In the genomic region with DNA sequence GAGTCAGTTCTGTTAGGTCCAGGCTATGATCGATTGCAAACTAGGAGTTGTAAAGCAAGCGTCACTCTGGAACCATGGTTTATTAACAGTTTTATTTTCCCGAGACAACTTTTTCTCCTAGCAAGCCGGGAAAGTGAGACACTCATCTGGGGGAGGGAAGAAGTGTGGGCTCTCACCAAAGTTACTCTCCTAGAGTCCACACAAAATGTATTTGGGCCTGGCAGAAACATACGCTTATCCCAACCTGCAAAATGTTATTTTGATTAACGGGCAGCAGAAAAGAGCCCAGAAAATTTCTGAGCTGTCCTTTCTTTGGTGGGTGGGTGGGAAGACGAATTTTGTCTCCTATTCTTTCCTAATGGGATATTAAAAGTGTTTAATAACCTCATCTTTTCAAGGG, we compare ENCODE assay signal across 9 mouse cellular contexts.
A peak's percentile ranks its signal among the peaks of the same experiment; 100 is the strongest.
DNase-seq lines count a peak whose midpoint lies in the region; ATAC-seq lines count a peak whose summit lies in the region.
"Had no signal": no experiment of that assay in that cellular context is flagged by ENCODE, and none has a peak within 500 bp of the region (broad histone marks: within the 10 kb centered on the region; RNA-seq: fewer than 3 reads in every experiment).

No protein-coding gene starts in this region.

- peak overlapping the region; percentile 46; the same call in 1 of the 2 replicates for H3K4me3 ChIP-seq in kidney, embryonic 14.5 days (ENCODE audit: low read length)
- H3K4me3 ChIP-seq in embryonic facial prominence, embryonic 11.5 days (ENCODE audit: low read depth, low read length) = no peak overlapping the region
- peak overlapping the region; percentile 44 for H3K4me3 ChIP-seq in hindbrain, embryonic 12.5 days
- H3K4me3 ChIP-seq in midbrain, embryonic 13.5 days (replicated peaks) = peak overlapping the region; percentile 49

- 39% methylated on average over 7 of the region's 7 CpGs for WGBS in kidney, embryonic 14.5 days
- 60% methylated on average over 7 of the region's 7 CpGs for WGBS in embryonic facial prominence, embryonic 11.5 days
- WGBS in hindbrain, embryonic 12.5 days = 69% methylated on average over 7 of the region's 7 CpGs
- WGBS in midbrain, embryonic 13.5 days = 69% methylated on average over 7 of the region's 7 CpGs

- H3K9ac ChIP-seq in kidney, embryonic 14.5 days (ENCODE audit: low read depth, low read length) = no peak overlapping the region
- no peak overlapping the region for H3K9ac ChIP-seq in embryonic facial prominence, embryonic 11.5 days (replicated peaks; ENCODE audit: low read length)
- peak overlapping the region; percentile 68 for H3K9ac ChIP-seq in hindbrain, embryonic 12.5 days
- peak overlapping the region; percentile 76; the same call in 1 of the 2 replicates for H3K9ac ChIP-seq in midbrain, embryonic 13.5 days (replicated peaks)

- no peaks in the 10 kb centered on the region for H3K36me3 ChIP-seq in kidney, embryonic 14.5 days (ENCODE audit: control insufficient read depth, insufficient read depth, low read length)
- no peaks in the 10 kb centered on the region for H3K36me3 ChIP-seq in embryonic facial prominence, embryonic 11.5 days (replicated peaks; ENCODE audit: control insufficient read depth, insufficient read depth, low read depth, low read length)
- H3K36me3 ChIP-seq in hindbrain, embryonic 12.5 days = no peaks in the 10 kb centered on the region
- no peaks in the 10 kb centered on the region for H3K36me3 ChIP-seq in midbrain, embryonic 13.5 days

- H3K9me3 ChIP-seq in kidney, embryonic 14.5 days (ENCODE audit: control insufficient read depth, low read length) = no peaks in the 10 kb centered on the region
- H3K9me3 ChIP-seq in embryonic facial prominence, embryonic 11.5 days (replicated peaks; ENCODE audit: control insufficient read depth, low read length) = no peaks in the 10 kb centered on the region
- H3K9me3 ChIP-seq in hindbrain, embryonic 12.5 days (replicated peaks) = no peaks in the 10 kb centered on the region
- no peaks in the 10 kb centered on the region for H3K9me3 ChIP-seq in midbrain, embryonic 13.5 days

- H3K27ac ChIP-seq in kidney, embryonic 14.5 days (ENCODE audit: low read depth, low read length) = no peak overlapping the region
- no peak overlapping the region for H3K27ac ChIP-seq in embryonic facial prominence, embryonic 11.5 days (replicated peaks; ENCODE audit: low read depth, low read length)
- peak overlapping the region; percentile 85 for H3K27ac ChIP-seq in hindbrain, embryonic 12.5 days
- peak overlapping the region; percentile 82; the same call in 1 of the 2 replicates for H3K27ac ChIP-seq in midbrain, embryonic 13.5 days

- peak overlapping the region; percentile 88 for H3K4me2 ChIP-seq in kidney, embryonic 14.5 days (replicated peaks; ENCODE audit: low read depth, low read length)
- peak overlapping the region; percentile 85 for H3K4me2 ChIP-seq in embryonic facial prominence, embryonic 11.5 days (ENCODE audit: low read depth, low read length)
- H3K4me2 ChIP-seq in hindbrain, embryonic 12.5 days (replicated peaks) = peak overlapping the region; percentile 70
- H3K4me2 ChIP-seq in midbrain, embryonic 13.5 days (replicated peaks) = peak overlapping the region; percentile 65

- peaks cover 11% of the 10 kb centered on the region for H3K27me3 ChIP-seq in kidney, embryonic 14.5 days (ENCODE audit: control insufficient read depth, insufficient read depth, low read length)
- H3K27me3 ChIP-seq in embryonic facial prominence, embryonic 11.5 days (ENCODE audit: control insufficient read depth, insufficient read depth, low read length) = peaks cover 2% of the 10 kb centered on the region; the same call in 1 of the 2 replicates
- no peaks in the 10 kb centered on the region for H3K27me3 ChIP-seq in hindbrain, embryonic 12.5 days
- H3K27me3 ChIP-seq in midbrain, embryonic 13.5 days = no peaks in the 10 kb centered on the region

- ATAC-seq in kidney, embryonic 14.5 days (ENCODE audit: low FRiP score, low TSS enrichment) = no peak
- no peak for ATAC-seq in embryonic facial prominence, embryonic 11.5 days (replicated peaks; ENCODE audit: insufficient number of reproducible peaks, low FRiP score, low TSS enrichment, low read depth)
- no peak for ATAC-seq in hindbrain, embryonic 12.5 days (ENCODE audit: low FRiP score)
- ATAC-seq in midbrain, embryonic 13.5 days = no peak

- intact Hi-C loops in left cerebral cortex, postnatal 10 days (cut with DNase I) = no loop called here

- peaks cover 8% of the 10 kb centered on the region; the same call in 1 of the 2 replicates for H3K4me1 ChIP-seq in kidney, embryonic 14.5 days (ENCODE audit: control insufficient read depth, insufficient read depth, low read length)
- no peaks in the 10 kb centered on the region; the same call in 1 of the 2 replicates for H3K4me1 ChIP-seq in embryonic facial prominence, embryonic 11.5 days (ENCODE audit: control insufficient read depth, insufficient read depth, low read length)
- peaks cover 7% of the 10 kb centered on the region for H3K4me1 ChIP-seq in hindbrain, embryonic 12.5 days
- peaks cover 20% of the 10 kb centered on the region for H3K4me1 ChIP-seq in midbrain, embryonic 13.5 days (replicated peaks)

- no peak for DNase-seq in kidney, postnatal 36 days
- DNase-seq in embryonic facial prominence, embryonic 11.5 days (ENCODE audit: low spot score) = no peak
- no peak for DNase-seq in retina, postnatal 1 day
- DNase-seq in left cerebral cortex, postnatal 10 days (ENCODE audit: extremely low spot score in 1 of 2, low spot score in 2 of 2) = no peak
- DNase-seq in spleen, adult 12 weeks (ENCODE audit: low spot score) = no peak
- DNase-seq: kidney, adult 9 months had no signal

Comparison
In these comparisons a context has a peak if more than half of its experiments do, and no peak if none do; other contexts are left out.
1. H3K27ac ChIP-seq: peak in hindbrain, embryonic 12.5 days (single experiment) and midbrain, embryonic 13.5 days (single experiment); none in kidney, embryonic 14.5 days (single experiment) and embryonic facial prominence, embryonic 11.5 days (single experiment).
2. H3K9ac ChIP-seq: peak in hindbrain, embryonic 12.5 days (single experiment) and midbrain, embryonic 13.5 days (single experiment); none in kidney, embryonic 14.5 days (single experiment) and embryonic facial prominence, embryonic 11.5 days (single experiment).
3. Peak in every context shown above with its lines, with median percentiles within 50 percentile points of each other: H3K4me2 ChIP-seq.